22 mouse cellular contexts compared by ENCODE assay signal in the genomic region with DNA sequence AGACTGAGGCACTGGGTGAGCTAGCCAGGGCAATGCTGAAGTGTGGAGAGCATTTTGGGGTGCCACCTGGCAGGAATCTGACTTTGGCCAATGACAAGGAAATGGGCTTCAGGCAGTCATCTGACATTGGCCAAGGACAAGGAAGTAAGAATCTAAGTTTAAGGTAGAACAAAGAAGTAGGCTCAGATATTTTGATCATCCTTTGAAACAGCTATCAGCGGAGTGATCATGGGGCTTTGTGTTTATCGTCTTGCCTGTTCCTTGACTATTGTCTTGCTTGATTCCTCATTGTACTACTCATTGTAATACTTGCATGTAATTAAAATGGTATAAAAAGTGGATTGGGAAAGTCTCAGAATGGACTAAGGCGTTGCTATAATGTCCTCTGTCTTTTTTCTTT.
DNase-seq lines count a peak whose midpoint lies in the region; ATAC-seq and TF ChIP-seq lines count a peak whose summit lies in the region.
"Had no signal": no experiment of that assay in that cellular context is flagged by ENCODE, and none has a peak within 500 bp of the region (broad histone marks: within the 10 kb centered on the region; RNA-seq: fewer than 3 reads in every experiment).

No protein-coding gene starts in this region.

- H3K36me3 ChIP-seq in hindbrain, embryonic 10.5 days, result peaks cover 17% of the 10 kb centered on the region
- no peaks in the 10 kb centered on the region for H3K36me3 ChIP-seq in hindbrain, postnatal 0 days (ENCODE audit: insufficient read depth, low read length)
- H3K36me3 ChIP-seq in ES-Bruce4 (ENCODE audit: control insufficient read depth, insufficient read depth, low read length, poor library complexity, severe bottlenecking), result peaks cover 2% of the 10 kb centered on the region; the same call in 1 of the 2 replicates
- H3K36me3 ChIP-seq in stomach, embryonic 16.5 days (ENCODE audit: control insufficient read depth, insufficient read depth, low read length), result no peaks in the 10 kb centered on the region
- H3K36me3 ChIP-seq in limb, embryonic 10.5 days, result peaks cover 27% of the 10 kb centered on the region
- H3K36me3 ChIP-seq: embryonic facial prominence, embryonic 15.5 days; heart, embryonic 15.5 days had no signal

- no peak for TF ChIP-seq POLR2A in ES-Bruce4 (IDR thresholded peaks at IDR 0.05; ENCODE audit: insufficient read depth, low read length)

- H3K9me3 ChIP-seq in hindbrain, embryonic 10.5 days, result no peaks in the 10 kb centered on the region
- H3K9me3 ChIP-seq in hindbrain, postnatal 0 days (ENCODE audit: low read length), result no peaks in the 10 kb centered on the region
- no peaks in the 10 kb centered on the region for H3K9me3 ChIP-seq in ES-Bruce4 (replicated peaks; ENCODE audit: control insufficient read depth, insufficient read depth, low read length, poor library complexity, severe bottlenecking)
- H3K9me3 ChIP-seq in stomach, embryonic 16.5 days (replicated peaks; ENCODE audit: control insufficient read depth, low read length), result no peaks in the 10 kb centered on the region
- no peaks in the 10 kb centered on the region for H3K9me3 ChIP-seq in limb, embryonic 10.5 days (replicated peaks)
- H3K9me3 ChIP-seq: embryonic facial prominence, embryonic 15.5 days; heart, embryonic 15.5 days had no signal

- no peak for DNase-seq in hindbrain, embryonic 10.5 days (ENCODE audit: low spot score)
- DNase-seq in hindbrain, postnatal 0 days (ENCODE audit: low spot score), result no peak
- DNase-seq in WW6 (ENCODE audit: low read depth, low spot score), result peak; percentile 59
- no peak for DNase-seq in ovary, postnatal 36 days (ENCODE audit: low spot score)
- no peak for DNase-seq in limb, embryonic 10.5 days (ENCODE audit: low spot score)
- DNase-seq in right cerebral cortex, postnatal 36 days (ENCODE audit: low spot score in 2 of 2), result no peak
- DNase-seq: adrenal gland, postnatal 14 days; cerebellum, adult 18-20 months; embryo, embryonic 11 days; gastrocnemius, postnatal 14 days; heart, adult 2 months; heart, postnatal 14 days had no signal

- no peak overlapping the region for H3K9ac ChIP-seq in hindbrain, postnatal 0 days (replicated peaks; ENCODE audit: low read length)
- no peak overlapping the region for H3K9ac ChIP-seq in ES-Bruce4 (ENCODE audit: low read depth, poor library complexity, severe bottlenecking)
- H3K9ac ChIP-seq in stomach, embryonic 16.5 days (ENCODE audit: low read length), result no peak overlapping the region
- H3K9ac ChIP-seq: embryonic facial prominence, embryonic 15.5 days; heart, embryonic 15.5 days; hindbrain, embryonic 14.5 days had no signal

- no peaks in the 10 kb centered on the region for H3K27me3 ChIP-seq in hindbrain, embryonic 10.5 days (ENCODE audit: insufficient read depth, poor library complexity, severe bottlenecking)
- H3K27me3 ChIP-seq in hindbrain, postnatal 0 days (ENCODE audit: insufficient read depth, low read length), result no peaks in the 10 kb centered on the region
- no peaks in the 10 kb centered on the region for H3K27me3 ChIP-seq in ES-Bruce4 (ENCODE audit: control insufficient read depth, insufficient read depth, low read length, poor library complexity, severe bottlenecking)
- no peaks in the 10 kb centered on the region for H3K27me3 ChIP-seq in stomach, embryonic 16.5 days (ENCODE audit: control insufficient read depth, insufficient read depth, low read length)
- H3K27me3 ChIP-seq in limb, embryonic 10.5 days (ENCODE audit: low read depth, poor library complexity, severe bottlenecking), result no peaks in the 10 kb centered on the region
- H3K27me3 ChIP-seq: embryonic facial prominence, embryonic 15.5 days; heart, embryonic 15.5 days had no signal

- 96% methylated on average over 3 of the region's 3 CpGs for WGBS in hindbrain, embryonic 10.5 days
- WGBS in hindbrain, postnatal 0 days, result 83% methylated on average over 3 of the region's 3 CpGs
- WGBS in stomach, embryonic 16.5 days, result 92% methylated on average over 3 of the region's 3 CpGs
- 91% methylated on average over 3 of the region's 3 CpGs for WGBS in limb, embryonic 10.5 days

- H3K27ac ChIP-seq in hindbrain, embryonic 10.5 days, result 0 out of 2 replicates have a peak overlapping the region, but pooled peaks have one; percentile 13
- H3K27ac ChIP-seq in hindbrain, postnatal 0 days, result no peak overlapping the region
- H3K27ac ChIP-seq in ES-Bruce4 (ENCODE audit: insufficient read depth, low read length), result no peak overlapping the region
- 0 out of 2 replicates have a peak overlapping the region, but pooled peaks have one; percentile 26 for H3K27ac ChIP-seq in stomach, embryonic 16.5 days (ENCODE audit: low read length)
- H3K27ac ChIP-seq in limb, embryonic 10.5 days, result no peak overlapping the region
- H3K27ac ChIP-seq: embryonic facial prominence, embryonic 15.5 days; heart, adult 2 months; heart, embryonic 15.5 days; hindbrain, embryonic 14.5 days had no signal

- peaks cover 19% of the 10 kb centered on the region for H3K4me1 ChIP-seq in hindbrain, embryonic 10.5 days (replicated peaks)
- 0 out of 2 replicates have a peak, but pooled peaks cover 7% of the 10 kb centered on the region for H3K4me1 ChIP-seq in hindbrain, postnatal 0 days (ENCODE audit: insufficient read depth, low read length)
- H3K4me1 ChIP-seq in ES-Bruce4 (ENCODE audit: control insufficient read depth, insufficient read depth, low read length), result peaks cover 15% of the 10 kb centered on the region
- H3K4me1 ChIP-seq in stomach, embryonic 16.5 days (ENCODE audit: control insufficient read depth, insufficient read depth, low read length), result peaks cover 5% of the 10 kb centered on the region
- peaks cover 3% of the 10 kb centered on the region; the same call in 1 of the 2 replicates for H3K4me1 ChIP-seq in limb, embryonic 10.5 days

- H3K4me2 ChIP-seq in hindbrain, postnatal 0 days (ENCODE audit: low read depth, low read length), result no peak overlapping the region
- no peak overlapping the region for H3K4me2 ChIP-seq in stomach, embryonic 16.5 days (ENCODE audit: low read depth, low read length)
- H3K4me2 ChIP-seq: embryonic facial prominence, embryonic 15.5 days; heart, embryonic 11.5 days; heart, embryonic 15.5 days; hindbrain, embryonic 14.5 days had no signal

- no peak for ATAC-seq in hindbrain, postnatal 0 days
- no peak for ATAC-seq in stomach, embryonic 16.5 days (ENCODE audit: insufficient read depth, low FRiP score)
- ATAC-seq: activated CD4-positive, CD25-positive, alpha-beta regulatory T cell, adult 4 months; forebrain, embryonic 16.5 days; intestine, postnatal 0 days had no signal

- H3K4me3 ChIP-seq in hindbrain, embryonic 10.5 days, result no peak overlapping the region
- H3K4me3 ChIP-seq in hindbrain, postnatal 0 days (ENCODE audit: low read length), result no peak overlapping the region
- no peak overlapping the region for H3K4me3 ChIP-seq in ES-Bruce4 (ENCODE audit: low read depth, low read length)
- no peak overlapping the region for H3K4me3 ChIP-seq in stomach, embryonic 16.5 days (replicated peaks; ENCODE audit: low read length)
- no peak overlapping the region for H3K4me3 ChIP-seq in limb, embryonic 10.5 days
- H3K4me3 ChIP-seq: embryonic facial prominence, embryonic 15.5 days; erythroblast, embryonic 14.5 days; heart, adult 2 months; heart, embryonic 15.5 days had no signal

- peak; percentile 83 for TF ChIP-seq EP300 in ES-Bruce4 (IDR thresholded peaks at IDR 0.05; ENCODE audit: insufficient read depth, low read depth, low read length)

- TF ChIP-seq CTCF in hindbrain, postnatal 0 days (IDR thresholded peaks at IDR 0.05; ENCODE audit: low read depth), result no peak
- TF ChIP-seq CTCF in ES-Bruce4 (IDR thresholded peaks at IDR 0.05; ENCODE audit: low read depth, low read length), result no peak

Comparison
In these comparisons a context has a peak if more than half of its experiments do, and no peak if none do; other contexts are left out.
1. H3K27ac ChIP-seq: peak in hindbrain, embryonic 10.5 days (single experiment) and stomach, embryonic 16.5 days (single experiment); none in hindbrain, postnatal 0 days (single experiment), ES-Bruce4 (single experiment) and limb, embryonic 10.5 days (single experiment).